Mouse (Mus musculus): Measurements from ENCODE around the gene Igsf23. TPM values are rescaled to one million over a fixed set of nuclear protein-coding genes. Genes with fewer than 3 reads are reported as not detected.
"Not testable (repeated sequence)": the region's sequence is repeated elsewhere in the genome, so short reads cannot be mapped to it uniquely, and the experiment has no call there.

Igsf23 gene
- total RNA-seq (2015; ENCODE audit: low replicate concordance) (not detected in 2 replicates), total RNA-seq (2017; ENCODE audit: low replicate concordance) (not detected in 2 replicates)

DNA sequence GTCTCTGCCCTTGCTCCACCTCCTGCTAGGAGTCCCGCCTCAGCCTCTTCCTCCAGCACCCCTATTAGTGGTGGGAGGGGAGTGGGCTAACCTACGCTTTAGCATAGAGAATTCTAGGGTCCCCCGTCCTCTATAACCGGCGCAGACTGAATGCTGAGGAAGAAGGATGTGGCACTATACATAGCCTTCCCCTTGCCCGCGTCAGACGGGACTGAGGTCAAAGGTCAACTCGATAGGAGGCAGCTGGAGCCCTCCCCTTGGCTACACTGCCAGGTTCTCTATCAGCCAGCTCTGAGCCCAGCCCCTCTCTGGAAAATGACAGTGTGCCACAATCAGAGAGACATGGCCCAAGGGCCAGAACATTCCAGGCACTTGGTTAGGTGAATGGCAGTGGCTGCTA lies at the start of gene Igsf23:
TSS of gene Igsf23 (minus strand) at position 168 of the 400 bp plus-strand sequence.
- no peak for ATAC-seq (replicated peaks; ENCODE audit: low FRiP score, poor library complexity, severe bottlenecking)

DNA sequence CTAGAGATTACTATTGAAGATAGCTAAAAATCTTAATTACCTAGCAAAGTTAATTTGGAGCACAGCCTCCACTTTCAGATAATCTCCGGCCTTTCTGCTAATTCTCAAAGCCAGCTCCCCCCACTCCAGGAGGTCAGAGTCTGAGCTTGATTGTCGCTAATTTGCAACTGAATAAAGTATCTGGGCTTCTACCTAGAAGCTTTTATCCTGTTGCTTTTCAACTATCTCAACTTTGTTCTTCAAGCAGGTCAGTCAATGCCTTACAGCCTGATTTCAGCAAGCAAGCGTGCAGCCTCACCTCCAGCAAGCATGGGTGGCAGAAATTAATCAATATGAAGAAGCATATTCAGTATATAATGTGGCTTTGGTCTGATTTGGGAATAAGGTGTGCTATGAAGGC lies 46.2 kb upstream of the Igsf23 start:
- ATAC-seq (replicated peaks; ENCODE audit: low FRiP score, poor library complexity, severe bottlenecking) = not testable (repeated sequence)

DNA sequence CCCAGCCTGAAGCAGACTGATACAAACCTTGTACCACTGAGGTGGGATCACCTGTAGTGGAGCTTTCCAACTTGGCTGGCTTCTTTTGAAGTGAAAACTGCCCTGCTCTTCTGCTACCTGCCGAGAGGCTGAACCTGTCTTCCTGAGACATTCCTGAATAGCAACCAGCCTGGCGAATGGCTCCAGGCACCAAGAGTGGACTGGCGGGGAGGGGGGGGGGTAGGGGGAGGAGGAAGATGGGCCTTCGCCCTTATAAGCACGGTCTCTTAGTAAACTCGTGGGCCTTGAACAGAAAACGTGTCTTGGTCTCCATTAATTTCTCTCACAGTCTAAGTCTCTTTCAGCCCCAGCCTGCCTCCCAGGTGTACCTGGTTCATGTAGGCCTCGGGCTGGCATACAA lies 40.6 kb upstream of the Igsf23 start, which contains the start of gene Nlrp9b:
TSS of gene Nlrp9b (plus strand) at position 301 of the 400 bp plus-strand sequence.
- not testable (repeated sequence) for ATAC-seq (replicated peaks; ENCODE audit: low FRiP score, poor library complexity, severe bottlenecking)

DNA sequence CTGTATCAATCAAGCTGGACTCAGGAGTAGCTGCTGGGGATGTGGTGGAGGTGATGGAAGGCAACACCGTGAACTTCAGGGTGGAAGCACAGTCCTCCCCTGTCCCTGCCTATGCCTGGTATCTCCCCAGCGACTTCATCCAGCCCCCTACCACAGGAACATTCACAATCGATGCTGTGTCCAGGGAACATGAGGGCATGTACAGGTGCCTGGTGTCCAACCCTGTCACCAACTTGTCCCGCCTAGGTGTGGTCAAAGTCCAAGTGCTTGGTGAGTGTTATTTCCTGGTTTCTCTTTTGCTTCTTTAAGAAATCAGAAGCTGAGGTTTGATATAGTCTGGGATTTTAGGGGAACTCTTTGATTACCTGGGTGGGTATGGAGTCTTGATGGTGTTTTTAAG lies 21.0 kb upstream of the Igsf23 start:
- ATAC-seq (replicated peaks; ENCODE audit: low FRiP score, poor library complexity, severe bottlenecking) = no peak

DNA sequence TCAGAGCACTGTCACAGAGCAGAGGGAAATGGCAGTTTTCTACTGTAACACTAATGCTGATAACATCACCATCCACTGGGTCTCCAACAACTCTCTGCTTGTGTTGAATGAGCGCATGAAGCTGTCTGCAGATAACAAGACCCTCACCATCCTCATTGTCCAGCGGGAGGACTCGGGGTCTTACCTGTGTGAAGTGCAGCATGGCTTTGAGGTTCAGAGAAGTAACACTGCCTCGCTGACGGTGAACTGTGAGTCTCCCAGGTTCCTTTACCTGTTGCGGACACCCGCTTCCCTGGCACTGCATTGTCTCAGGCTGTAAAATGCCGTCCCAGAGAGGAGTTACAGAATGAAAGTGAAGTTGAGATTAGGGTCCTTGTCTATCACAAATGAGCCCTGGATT lies 19.6 kb upstream of the Igsf23 start:
- no peak for ATAC-seq (replicated peaks; ENCODE audit: low FRiP score, poor library complexity, severe bottlenecking)

DNA sequence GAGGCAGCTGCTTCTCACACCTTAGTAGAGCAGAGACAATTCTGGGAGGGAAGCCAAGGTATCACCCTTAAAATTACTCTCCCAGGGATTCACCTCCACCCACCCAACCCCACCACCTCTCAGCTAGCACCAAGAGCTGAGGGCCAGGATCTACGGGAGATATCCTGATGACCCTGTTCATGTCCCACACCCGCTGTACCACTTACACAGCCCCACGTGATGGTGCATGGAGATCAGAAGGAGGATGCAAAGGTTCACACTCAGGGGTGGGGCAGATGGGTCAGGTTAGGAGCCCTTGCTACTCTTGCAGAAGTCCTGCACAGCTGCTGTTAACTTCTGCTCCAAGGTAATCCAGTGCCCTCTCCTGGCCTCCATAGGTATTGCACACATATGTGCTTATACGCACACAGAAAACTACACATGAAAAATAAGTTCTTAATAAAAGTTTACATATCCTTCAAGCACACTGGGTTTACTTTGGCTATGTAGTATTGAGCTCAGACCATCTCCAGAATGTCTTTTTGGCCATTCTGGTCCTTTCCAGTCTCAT lies 19.1 kb upstream of the Igsf23 start:
- no peak for ATAC-seq (replicated peaks; ENCODE audit: low FRiP score, poor library complexity, severe bottlenecking)

DNA sequence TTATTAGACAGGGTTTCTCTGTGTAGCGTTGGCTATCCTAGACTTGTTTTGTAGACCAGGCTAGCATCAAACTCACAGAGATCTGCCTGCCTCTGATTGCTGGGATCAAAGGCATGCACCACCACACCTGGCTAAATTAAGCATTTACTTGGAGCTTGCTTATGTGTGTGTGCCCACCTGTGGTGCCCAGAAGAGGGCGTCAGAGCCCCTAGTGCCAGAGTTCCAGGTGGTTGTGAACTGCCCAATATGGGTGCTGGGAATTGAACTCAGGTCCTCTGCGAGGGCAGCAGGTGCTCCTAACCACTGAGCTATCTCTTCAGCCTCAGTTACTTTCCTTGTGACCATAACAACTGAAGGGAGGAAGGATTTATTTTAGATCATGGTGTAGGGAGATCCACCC lies 18.6 kb upstream of the Igsf23 start:
- no peak for ATAC-seq (replicated peaks; ENCODE audit: low FRiP score, poor library complexity, severe bottlenecking)

DNA sequence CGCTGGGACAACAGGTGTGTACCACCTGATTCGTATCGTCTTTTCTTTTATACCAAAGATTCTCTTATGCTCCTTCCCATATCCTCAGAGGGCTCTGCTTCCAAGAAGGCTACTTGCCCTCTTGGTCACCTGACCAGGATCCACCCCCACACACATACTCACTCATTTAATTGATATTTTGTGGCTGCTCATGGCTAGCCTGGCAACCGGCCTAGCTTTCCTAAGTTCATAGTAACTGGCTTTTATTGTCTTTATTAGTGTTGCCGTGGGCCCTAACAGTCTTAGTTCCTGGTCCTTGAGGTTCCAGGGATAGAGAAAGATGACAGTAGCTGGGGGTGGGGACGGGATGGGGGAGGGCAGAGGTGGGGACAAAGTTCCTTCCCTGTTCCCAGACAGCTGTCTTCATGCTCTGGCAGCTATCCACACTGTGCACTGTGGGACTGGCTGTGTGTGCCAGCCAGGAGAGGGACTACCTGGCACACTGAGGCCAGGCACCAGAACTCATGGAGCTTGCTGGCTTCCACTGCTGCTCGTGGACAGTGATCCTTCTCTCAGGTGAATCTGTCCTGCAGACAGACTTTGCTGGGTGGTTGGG lies 14.5 kb upstream of the Igsf23 start, which contains the start of gene Ceacam20:
TSS of gene Ceacam20 (plus strand) at position 428 of the 595 bp plus-strand sequence.
- no peak for ATAC-seq (replicated peaks; ENCODE audit: low FRiP score, poor library complexity, severe bottlenecking)

DNA sequence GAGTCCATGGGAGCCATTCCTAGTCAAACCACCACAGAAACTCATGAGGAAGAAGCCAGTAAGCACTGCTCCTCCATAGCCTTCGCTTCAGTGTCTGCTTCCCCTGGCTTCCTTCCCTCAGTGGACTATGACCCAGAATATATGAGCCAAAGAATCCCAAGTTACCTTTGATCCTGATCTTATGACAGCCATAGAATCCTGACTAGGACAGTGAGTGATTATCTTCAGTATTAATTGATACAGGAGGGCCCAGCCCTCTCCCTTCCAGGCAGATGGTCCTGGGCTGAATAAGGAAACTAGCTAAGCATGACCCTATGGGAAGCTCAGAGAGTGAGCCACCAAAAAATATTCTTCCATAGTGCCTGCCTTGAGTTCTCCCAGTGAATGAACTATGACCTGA lies 11.9 kb upstream of the Igsf23 start:
- no peak for ATAC-seq (replicated peaks; ENCODE audit: low FRiP score, poor library complexity, severe bottlenecking)

DNA sequence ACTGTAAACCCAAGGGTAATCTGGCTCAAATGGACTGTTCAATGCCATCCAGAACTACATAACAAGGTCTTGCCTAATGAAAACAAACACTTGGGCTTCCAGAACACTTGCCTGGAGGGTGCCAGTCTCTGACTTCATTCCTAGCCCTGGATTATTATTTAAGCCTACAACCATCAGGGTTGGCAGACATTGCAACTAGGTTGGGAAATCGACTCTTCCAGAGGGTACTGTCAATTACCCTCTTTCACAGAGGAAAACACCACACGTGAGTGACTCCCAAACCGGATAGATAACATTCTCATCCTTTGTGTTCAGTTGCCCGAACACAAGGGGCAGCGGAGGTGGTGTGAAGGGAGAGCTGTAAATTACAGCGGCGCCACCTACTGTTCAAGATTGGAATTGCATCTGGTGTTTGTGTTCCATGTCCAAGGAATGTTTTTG lies 5.8 kb upstream of the Igsf23 start:
- ATAC-seq (replicated peaks; ENCODE audit: low FRiP score, poor library complexity, severe bottlenecking) = no peak; the same call in 1 of the 2 replicates

DNA sequence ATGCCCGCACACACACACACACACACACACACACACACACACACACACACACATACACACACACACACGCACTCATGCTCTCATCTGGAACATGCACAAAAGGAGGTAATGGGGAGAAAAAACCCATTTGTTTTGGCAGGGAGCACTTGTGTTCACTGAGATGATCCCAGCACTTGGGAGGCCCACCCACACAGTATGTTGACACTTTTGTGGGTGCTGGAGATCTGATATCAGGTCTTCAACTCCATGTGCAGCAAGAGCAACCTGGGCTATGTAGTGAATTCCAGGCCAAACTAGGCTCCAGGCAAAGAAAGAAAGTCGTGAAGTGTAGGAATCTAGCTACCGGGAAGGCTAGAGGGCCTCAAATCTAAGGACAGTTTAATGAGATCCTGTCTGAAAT lies 5.3 kb upstream of the Igsf23 start:
- no peak for ATAC-seq (replicated peaks; ENCODE audit: low FRiP score, poor library complexity, severe bottlenecking)

DNA sequence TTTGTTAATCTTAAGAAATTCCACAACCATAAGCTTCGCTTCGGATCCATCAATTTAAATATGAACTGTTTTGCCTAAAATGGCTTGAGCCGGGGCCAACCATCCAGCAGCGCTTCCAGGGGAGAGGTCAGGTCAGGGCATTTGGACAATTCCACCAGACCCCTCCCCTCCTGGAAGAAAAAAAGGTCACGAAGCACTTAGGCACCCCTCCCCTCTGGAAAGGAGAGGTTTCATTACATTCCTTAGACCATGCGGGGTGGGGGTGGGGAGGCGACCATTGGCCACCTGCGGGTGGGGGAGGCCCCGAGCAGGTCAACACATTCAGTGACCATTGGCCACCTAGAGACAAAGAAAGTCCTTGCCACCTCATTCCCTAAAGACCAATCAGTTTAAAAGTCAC lies 2.5 kb upstream of the Igsf23 start:
- ATAC-seq (replicated peaks; ENCODE audit: low FRiP score, poor library complexity, severe bottlenecking) = no peak

DNA sequence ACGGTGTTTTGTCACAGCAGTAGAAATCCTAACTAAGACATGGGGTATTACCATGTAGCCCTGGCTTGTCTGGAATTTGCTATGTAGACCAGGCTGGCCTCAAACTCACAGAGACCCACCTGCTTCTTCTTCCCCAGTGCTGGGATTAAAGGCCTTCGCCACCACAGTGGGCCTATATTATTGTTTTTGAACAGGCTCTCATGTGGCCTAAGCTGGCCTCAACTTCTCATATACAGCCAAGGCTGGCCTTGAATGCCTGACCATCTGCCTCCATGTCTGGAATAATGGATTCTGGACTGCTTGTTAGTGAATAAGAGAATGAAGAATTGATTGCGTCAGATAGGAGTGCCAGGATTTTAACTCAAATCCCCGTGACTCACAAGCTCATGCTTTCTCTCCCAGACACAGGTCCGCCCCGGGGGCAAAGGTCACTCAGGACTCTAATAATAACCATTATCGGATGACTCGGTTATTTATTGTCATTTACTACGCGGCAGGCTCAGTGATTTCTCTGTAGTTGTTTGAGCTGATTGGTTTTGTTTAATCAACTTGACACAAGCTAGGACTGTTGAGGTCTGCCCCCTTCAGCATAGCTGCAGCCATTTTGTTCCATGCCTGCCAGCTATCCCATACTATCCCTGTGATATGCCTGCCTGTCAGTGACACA lies 1.9 kb upstream of the Igsf23 start:
- no peak for ATAC-seq (replicated peaks; ENCODE audit: low FRiP score, poor library complexity, severe bottlenecking)

DNA sequence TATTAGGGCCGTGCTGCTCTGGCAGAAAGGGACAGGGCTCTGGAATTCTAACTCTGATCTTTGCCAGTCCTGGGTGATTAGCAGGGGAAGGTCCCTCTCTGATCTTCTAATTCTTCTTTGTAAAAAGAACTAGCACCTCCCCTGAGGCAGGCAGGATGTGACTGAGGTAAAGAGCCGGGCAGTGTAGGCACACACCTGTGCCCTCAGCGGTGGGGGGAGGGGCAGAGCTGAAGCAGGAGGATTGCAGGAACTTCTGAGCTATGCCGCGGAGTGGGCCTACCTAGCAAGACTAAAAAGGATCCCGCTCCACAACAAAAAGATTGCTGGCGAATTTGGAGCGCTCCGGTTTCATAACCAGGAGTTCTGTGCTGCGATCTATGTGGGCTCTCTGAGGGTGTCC lies 560 bp downstream of the Igsf23 start:
- ATAC-seq (replicated peaks; ENCODE audit: low FRiP score, poor library complexity, severe bottlenecking) = no peak

DNA sequence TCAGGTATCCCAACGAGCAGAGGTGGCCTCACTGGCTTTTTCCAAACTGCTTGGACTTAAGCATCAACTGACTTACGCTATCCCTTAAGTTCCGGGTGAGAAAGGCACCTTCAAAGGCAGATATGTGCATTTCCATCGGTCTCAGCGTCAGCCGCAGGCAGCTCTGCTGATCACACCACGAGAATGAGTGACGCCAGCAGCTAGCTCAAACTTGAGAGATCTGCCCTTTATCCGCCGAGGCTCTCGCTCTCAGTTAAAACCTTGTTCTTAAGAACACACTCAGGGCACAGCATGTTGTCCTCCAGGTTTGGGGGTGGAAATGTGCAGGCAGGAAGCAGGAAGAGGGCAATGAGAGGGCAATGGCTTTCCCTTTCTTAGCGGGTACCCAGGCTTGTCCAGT lies 1.6 kb downstream of the Igsf23 start:
- no peak for ATAC-seq (replicated peaks; ENCODE audit: low FRiP score, poor library complexity, severe bottlenecking)

DNA sequence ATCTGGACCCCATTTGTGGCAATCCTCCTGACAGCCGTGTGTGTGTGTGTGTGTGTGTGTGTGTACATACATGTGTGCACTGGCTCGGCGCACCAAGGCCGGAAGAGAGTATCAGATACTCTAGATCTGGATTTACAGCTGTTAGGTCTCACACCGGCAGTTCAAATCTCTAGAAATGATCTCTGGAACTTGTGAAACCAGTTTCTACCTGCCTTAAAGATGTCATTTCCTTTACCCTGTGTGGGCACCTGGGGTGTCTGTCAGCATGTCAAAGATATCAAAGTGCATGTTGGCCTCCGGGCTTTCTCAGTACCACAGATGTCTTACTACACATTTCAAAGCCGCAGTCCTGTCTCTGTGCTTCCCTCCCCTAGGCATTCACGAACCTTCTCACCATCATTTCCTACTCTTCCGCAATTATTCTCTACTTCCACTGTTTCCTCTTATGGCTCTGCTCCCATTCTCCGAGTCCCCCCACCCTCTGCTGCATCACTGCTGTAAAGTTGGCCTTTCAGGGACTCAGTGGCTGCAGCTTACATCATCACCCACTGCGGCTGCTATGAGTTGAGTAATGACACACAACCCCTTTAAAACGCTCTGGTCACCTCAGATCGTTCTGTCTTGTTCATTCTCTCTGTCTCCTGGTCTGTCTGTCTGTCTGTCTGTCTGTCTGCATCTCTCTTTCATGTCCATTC lies 4.6 kb downstream of the Igsf23 start:
- no peak for ATAC-seq (replicated peaks; ENCODE audit: low FRiP score, poor library complexity, severe bottlenecking)

DNA sequence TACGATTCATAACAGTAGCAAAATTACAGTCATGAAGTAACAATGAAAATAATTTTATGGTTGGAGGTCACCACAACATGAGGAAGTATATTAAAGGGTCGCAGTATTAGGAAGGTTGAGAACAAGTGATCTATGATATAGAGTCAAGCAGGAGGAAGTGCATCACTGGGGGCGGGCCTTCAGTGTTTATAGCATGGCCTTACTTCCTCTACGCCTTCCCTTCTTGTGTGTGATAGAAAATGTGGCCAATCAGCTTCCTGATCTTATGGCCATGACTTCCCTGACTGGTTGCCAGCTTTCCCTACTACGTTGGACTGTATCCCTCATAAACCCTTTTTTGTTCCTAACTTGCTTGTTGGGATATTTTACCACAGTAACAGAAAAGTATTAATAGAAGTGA lies 5.4 kb downstream of the Igsf23 start:
- ATAC-seq (replicated peaks; ENCODE audit: low FRiP score, poor library complexity, severe bottlenecking) = no peak

DNA sequence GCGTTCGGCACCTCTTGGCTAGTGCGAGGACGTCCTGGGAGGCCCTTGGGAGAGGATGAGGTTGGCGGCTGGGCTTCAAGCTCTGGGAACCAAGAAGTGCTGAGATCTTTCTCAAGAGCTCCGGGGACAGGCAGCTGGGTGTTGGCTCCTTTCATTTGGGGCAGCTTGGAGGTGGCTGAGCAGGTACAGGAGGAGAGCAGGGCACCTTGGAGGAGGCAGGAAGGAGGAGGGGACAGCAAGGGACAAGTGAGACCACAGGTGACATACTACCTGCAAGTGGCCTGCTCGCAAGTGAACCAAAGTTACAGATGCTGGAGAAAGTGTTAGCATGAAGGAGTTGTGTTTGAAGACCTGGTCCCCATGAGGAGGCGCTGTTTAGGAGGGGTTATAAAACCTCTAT lies 5.8 kb downstream of the Igsf23 start:
- ATAC-seq (replicated peaks; ENCODE audit: low FRiP score, poor library complexity, severe bottlenecking) = no peak

DNA sequence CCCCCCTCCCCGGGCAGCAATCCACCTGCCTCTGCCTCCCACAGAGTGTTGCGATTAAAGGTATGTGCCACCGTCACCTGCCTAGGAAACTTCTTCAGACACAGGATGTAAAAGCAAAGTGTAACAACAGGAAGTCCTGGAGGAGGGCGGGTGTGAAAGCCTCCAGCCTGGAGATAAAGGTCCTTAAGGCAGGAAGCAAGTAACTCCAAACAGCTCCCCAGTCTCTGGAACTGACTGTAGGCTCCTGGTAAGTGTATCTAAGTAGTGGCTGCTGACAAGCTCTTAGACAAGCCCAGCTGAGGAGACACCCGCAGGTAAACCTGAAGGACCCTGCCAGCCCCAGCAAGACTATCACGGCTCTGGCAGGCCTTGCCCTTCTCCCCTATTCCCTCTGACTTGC lies 10.3 kb downstream of the Igsf23 start:
- no peak for ATAC-seq (replicated peaks; ENCODE audit: low FRiP score, poor library complexity, severe bottlenecking)

DNA sequence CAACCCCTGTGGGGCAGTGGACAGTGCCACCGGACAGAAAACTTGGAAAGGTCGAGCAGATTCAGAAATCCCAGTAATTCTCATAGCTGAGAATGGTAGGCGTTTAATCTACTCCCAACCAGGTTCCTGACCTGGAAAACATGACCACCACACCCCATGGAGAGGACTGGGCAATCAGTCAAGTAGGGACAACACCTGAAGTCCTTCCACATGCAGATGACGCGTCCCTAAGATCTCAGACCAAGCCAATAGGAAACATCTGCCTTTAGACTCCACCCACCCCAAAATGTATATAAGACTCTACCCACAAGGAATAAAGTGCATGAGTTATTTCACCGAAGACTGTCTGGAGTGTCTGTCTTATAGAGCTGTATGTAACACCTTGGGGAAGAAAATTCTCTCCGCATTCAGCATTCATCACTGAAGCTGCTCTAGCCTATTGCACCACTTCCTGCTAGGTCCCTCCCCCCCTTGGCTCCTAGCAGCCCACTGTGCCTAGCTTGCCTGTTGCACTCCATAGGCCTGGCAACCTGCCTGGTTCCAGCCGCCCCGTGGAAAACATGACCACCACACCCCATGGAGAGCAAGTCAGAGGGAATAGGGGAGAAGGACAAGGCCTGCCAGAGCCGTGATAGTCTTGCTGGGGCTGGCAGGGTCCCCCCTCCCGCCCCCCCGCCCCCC lies 10.9 kb downstream of the Igsf23 start:
- no peak for ATAC-seq (replicated peaks; ENCODE audit: low FRiP score, poor library complexity, severe bottlenecking)

Data from erythroblast, adult 5-6 weeks (primary cell).